Mouse (Mus musculus): ENCODE data around the gene Hmgn2. TPM values are rescaled to one million over a fixed set of nuclear protein-coding genes. Genes with fewer than 3 reads are reported as not detected.
"Not testable (repeated sequence)": the region's sequence is repeated elsewhere in the genome, so short reads cannot be mapped to it uniquely, and the experiment has no call there.

Gene Hmgn2
- polyA plus RNA-seq, 1 experiment from 2014 or later = 2,551 TPM

DNA sequence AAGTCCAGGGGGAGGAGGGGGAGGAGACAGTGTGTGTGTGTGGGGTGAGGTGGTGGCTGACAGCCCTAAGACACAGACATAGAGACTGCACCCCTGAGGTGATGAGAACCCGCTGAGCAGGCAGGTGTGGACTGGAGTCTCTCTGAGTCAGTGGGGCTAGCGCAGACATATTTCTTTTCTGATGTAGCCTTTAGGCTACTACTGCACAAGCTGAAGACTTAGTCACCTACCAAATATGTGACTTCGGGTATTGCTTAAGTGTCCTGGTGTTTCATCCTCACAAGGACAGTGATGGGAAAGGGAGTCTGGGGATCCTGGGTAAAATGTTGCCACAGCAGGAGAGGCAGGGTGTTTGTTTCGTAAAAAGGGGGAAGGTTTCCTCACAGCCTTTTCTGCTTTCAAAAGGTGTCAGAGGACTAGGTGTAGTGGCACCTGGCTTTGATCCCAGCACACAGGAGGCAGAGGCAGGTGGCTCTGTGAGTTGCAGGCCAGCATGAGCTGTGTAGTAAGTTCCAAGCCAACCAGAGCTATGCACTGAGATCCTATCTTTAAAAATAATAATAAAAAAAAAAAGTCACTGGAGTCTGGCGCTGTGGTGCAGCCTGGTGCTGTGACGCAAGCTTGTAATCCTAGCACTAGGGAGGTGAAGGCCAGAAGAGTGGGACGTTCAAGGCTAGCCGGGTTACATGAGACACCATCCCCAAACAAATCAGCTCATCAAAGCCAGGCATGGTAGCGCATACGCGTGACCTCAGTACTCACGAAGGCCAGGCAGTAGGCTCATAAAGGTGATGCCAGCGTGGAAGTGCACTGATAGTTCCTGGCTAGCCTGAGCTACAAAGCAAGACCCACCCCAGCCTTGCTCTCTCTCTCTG lies 27.8 kb downstream of the Hmgn2 start:
- H3K27ac ChIP-seq = no peak overlapping the region
- H3K4me3 ChIP-seq = no peak overlapping the region
- no peaks in the 10 kb centered on the region for H3K4me1 ChIP-seq
- no peaks in the 10 kb centered on the region for H3K9me3 ChIP-seq
- no peak overlapping the region for H3K4me2 ChIP-seq (replicated peaks)
- H3K36me3 ChIP-seq = no peaks in the 10 kb centered on the region
- ATAC-seq (ENCODE audit: low FRiP score, low read depth) = no peak
- H3K27me3 ChIP-seq = no peaks in the 10 kb centered on the region
- WGBS = 73% methylated on average over 13 of the region's 13 CpGs
- no peak overlapping the region for H3K9ac ChIP-seq

DNA sequence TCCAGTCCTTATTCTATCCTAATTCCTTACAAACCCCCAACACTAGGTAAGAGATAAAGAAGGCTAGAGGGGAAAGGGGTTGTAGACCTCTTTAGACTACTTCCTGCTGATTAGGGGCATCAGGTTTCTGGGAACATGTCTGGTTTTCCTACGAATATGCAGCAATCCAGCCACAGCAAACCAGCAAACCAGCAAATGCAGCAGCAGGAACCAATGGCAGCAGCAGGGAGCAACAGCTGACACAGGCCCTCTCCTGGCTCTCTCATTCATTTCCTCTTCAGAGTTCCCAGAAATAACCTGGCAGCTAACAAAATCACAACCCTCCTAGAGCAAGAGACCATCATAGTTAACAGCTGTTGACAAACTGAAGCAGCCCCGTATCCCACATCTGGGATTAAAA lies 30.4 kb downstream of the Hmgn2 start:
- Histone ChIP-seq H3K4me2 (replicated peaks) (no peak overlapping the region), H3K4me1 (no peaks in the 10 kb centered on the region), H3K4me3 (no peak overlapping the region), H3K9me3 (no peaks in the 10 kb centered on the region), H3K9ac (no peak overlapping the region), H3K27me3 (no peaks in the 10 kb centered on the region), H3K36me3 (no peaks in the 10 kb centered on the region), H3K27ac (no peak overlapping the region)
- ATAC-seq (ENCODE audit: low FRiP score, low read depth) = no peak
- WGBS = 27% methylated on average over 2 of the region's 2 CpGs

DNA sequence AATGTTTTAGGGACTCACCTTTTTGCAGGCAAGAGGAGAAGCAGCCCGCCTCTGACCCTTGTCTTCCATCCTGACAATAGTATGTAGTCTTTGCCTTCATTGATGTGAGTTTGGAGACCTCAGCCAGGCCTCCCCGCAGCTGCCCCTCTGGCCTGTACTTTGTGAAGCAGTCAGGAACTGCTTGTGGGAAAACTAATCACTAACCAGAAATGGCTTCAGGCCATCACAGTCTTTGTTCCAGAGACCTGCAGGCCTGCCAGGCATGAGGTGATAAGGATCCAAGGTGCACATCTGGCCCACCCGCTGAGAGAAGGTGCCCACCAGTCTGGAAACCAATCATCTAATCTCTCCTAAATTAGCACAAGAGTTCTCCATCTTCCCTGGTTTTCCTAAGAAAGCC lies 36.7 kb downstream of the Hmgn2 start:
- no peak for ATAC-seq (ENCODE audit: low FRiP score, low read depth)
- H3K4me2 ChIP-seq (replicated peaks) = no peak overlapping the region
- no peak overlapping the region for H3K9ac ChIP-seq
- H3K27me3 ChIP-seq = no peaks in the 10 kb centered on the region
- H3K27ac ChIP-seq = no peak overlapping the region
- H3K9me3 ChIP-seq = no peaks in the 10 kb centered on the region
- H3K36me3 ChIP-seq = no peaks in the 10 kb centered on the region
- no peaks in the 10 kb centered on the region for H3K4me1 ChIP-seq
- H3K4me3 ChIP-seq = no peak overlapping the region
- 79% methylated on average over 3 of the region's 3 CpGs for WGBS

DNA sequence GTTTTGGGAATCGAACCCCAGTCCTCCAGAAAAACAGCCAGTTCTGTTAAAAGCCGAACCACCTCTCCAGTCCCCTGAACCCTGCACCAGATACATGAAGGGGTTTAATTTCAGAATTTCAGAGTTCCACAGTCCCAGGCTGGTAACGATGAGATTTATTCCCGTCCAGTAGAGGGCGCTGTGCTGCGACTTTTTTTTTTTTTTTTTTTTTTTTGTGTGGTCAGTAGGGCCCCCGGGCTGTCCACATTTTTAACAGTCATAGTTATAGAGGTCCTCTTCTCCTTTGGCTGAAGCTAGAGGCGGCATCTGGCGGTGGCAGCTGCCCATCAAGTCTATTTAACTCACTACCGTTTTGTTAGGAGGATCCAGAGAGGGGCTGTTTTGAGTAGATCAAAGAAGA lies 37.1 kb downstream of the Hmgn2 start:
- H3K4me2 ChIP-seq (replicated peaks) = no peak overlapping the region
- no peaks in the 10 kb centered on the region for H3K27me3 ChIP-seq
- no peak for ATAC-seq (ENCODE audit: low FRiP score, low read depth)
- no peaks in the 10 kb centered on the region for H3K4me1 ChIP-seq
- WGBS = 16% methylated on average over 10 of the region's 10 CpGs
- no peak overlapping the region for H3K9ac ChIP-seq
- no peak overlapping the region for H3K4me3 ChIP-seq
- H3K27ac ChIP-seq = no peak overlapping the region
- H3K9me3 ChIP-seq = no peaks in the 10 kb centered on the region
- H3K36me3 ChIP-seq = no peaks in the 10 kb centered on the region

DNA sequence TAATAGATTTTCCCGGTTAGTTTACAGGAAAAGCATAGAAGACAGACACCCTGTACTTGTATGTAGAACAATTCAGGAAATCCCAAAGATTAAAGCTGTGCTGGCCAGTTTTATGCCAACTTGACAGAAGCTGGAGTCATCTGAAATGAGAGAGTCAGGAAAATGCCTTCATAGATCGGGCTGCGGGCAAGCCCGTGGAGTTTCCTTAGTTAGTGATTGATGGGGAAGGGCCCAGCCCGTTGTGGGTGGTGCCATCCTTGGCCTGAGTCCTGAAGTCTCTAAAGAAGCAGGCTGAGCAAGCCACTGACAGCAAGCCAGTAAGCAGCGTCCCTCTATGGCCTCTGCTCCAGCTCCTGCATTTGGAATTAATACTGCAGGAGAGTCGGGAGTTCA lies 39.2 kb downstream of the Hmgn2 start:
- no peak overlapping the region for H3K4me2 ChIP-seq (replicated peaks)
- no peak overlapping the region for H3K4me3 ChIP-seq
- H3K36me3 ChIP-seq = no peaks in the 10 kb centered on the region
- no peaks in the 10 kb centered on the region for H3K9me3 ChIP-seq
- H3K4me1 ChIP-seq = no peaks in the 10 kb centered on the region
- no peak for ATAC-seq (ENCODE audit: low FRiP score, low read depth)
- no peak overlapping the region for H3K27ac ChIP-seq
- H3K27me3 ChIP-seq = no peaks in the 10 kb centered on the region
- no peak overlapping the region for H3K9ac ChIP-seq
- WGBS = 19% methylated on average over 7 of the region's 7 CpGs

DNA sequence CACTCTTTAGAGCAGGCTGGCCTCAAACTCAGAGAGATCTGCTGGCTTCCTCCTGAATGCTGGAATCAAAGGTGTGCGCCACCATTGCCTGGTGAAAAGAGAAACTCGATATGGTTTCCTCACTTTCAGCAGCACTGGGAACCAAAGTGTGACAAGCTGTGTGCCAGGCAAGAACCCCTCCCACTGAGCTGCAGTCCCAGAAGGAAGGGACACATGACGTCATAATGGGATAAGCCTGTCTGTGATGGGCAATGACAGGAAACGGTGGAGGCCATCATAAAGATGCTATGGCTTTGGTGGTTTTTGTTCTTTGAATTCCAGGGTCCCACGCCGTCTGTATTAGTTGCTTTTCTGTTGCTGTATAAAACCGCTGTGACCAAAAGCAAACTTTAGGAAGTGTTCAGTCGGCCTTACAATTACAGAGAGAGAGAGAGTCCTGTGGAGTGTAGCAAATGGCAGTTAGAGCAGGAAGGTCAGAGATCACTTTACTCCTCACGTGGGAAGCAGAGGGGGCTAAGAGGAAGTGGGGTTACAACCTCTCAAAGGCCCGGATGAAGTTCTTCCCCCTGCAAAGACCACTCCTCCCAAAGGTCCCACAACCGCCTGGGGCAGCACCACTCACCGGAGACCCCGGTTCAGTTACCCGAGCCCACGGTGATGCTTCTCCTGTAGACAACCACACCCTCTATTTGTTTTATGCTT lies 39.7 kb downstream of the Hmgn2 start:
- H3K4me1 ChIP-seq = no peaks in the 10 kb centered on the region
- ATAC-seq (ENCODE audit: low FRiP score, low read depth) = no peak
- H3K27me3 ChIP-seq = no peaks in the 10 kb centered on the region
- H3K36me3 ChIP-seq = no peaks in the 10 kb centered on the region
- H3K4me2 ChIP-seq (replicated peaks) = no peak overlapping the region
- H3K9me3 ChIP-seq = no peaks in the 10 kb centered on the region
- H3K9ac ChIP-seq = no peak overlapping the region
- WGBS = 38% methylated on average over 15 of the region's 15 CpGs
- no peak overlapping the region for H3K4me3 ChIP-seq
- H3K27ac ChIP-seq = no peak overlapping the region; the same call in 1 of the 2 replicates

DNA sequence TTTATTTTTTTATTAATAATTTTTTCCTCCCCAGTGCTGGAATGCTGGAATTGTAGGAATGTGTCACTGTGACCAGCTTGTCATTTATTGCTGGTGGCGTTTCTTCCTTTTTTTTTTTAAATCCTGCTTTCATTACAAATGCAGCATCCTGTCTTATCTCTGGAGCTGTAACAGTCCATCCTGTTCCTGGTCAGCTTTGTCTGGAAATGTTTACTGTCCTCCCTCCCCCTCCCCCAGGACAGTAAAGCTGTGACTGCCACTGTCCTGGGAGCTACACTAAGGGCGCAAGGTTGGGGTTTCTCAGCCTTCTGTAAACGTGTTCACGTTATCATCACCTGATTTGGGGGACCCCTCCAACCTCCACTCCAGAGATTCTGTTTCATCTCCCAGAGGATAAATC lies 43.2 kb downstream of the Hmgn2 start:
- Histone ChIP-seq H3K36me3 (no peaks in the 10 kb centered on the region), H3K4me2 (replicated peaks) (no peak overlapping the region), H3K27ac (no peak overlapping the region), H3K9ac (no peak overlapping the region), H3K4me3 (no peak overlapping the region), H3K9me3 (no peaks in the 10 kb centered on the region), H3K27me3 (no peaks in the 10 kb centered on the region), H3K4me1 (no peaks in the 10 kb centered on the region)
- WGBS = 65% methylated on average over 4 of the region's 4 CpGs
- ATAC-seq (ENCODE audit: low FRiP score, low read depth) = no peak

DNA sequence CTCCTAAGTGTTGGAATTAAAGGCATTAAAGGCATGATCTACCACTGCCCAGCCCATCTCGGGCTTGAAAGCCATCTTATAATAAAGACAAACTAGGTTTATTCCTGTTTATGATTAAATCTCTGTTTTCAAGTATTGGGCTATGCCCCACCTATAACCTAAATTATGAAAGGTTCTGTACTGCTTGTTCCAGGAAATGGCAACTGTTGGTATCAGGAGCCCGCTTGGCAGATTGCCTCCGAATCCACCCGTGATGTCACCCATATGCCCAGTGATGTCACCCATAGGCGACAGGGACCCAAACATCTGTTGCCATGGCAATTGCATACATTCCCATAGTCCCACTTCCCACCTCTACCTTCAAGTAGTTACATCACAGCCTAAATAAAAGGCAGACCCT lies 44.7 kb downstream of the Hmgn2 start:
- no peaks in the 10 kb centered on the region for H3K9me3 ChIP-seq
- no peak overlapping the region for H3K9ac ChIP-seq
- H3K27me3 ChIP-seq = no peaks in the 10 kb centered on the region
- no peak for ATAC-seq (ENCODE audit: low FRiP score, low read depth)
- no peak overlapping the region for H3K4me2 ChIP-seq (replicated peaks)
- H3K36me3 ChIP-seq = no peaks in the 10 kb centered on the region
- no peaks in the 10 kb centered on the region for H3K4me1 ChIP-seq
- H3K27ac ChIP-seq = no peak overlapping the region
- no peak overlapping the region for H3K4me3 ChIP-seq
- WGBS = 92% methylated on average over 5 of the region's 5 CpGs

DNA sequence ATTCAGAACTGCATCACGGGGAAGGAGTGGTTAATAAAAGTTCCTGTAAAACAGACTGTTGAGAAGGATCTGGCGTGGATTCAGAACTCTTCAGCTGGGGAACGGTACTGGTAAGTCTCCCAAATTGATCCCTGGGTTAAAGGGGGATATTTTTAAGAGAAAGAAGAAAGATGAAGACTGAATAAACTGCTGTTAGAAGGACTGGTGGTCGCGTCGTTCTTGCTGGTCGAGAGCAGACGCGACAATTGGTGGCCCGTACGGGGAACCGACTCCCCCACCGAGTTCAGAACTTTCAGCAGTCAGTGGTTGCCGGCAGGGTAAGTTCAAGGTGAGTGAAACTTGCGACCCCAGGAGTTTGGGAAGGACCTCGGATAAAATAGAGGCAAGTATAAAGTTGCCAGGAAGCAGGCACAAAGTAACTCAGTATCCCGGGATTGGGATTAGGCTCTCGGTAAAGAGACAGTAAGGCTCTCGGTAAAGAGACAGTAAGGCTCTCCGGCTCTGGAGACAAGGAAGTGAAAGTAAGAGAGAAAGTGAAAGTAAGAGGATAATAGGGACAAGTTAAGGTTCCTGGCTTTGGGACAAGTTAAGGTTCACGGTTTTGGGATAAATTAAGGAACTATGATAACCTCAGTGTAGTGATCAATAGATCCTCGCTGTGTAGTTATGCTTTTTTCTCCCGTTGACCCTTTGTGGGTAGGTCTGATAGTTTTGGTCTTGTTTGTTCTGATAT lies 50.2 kb downstream of the Hmgn2 start:
- not testable (repeated sequence) for H3K27me3 ChIP-seq; ATAC-seq (ENCODE audit: low FRiP score, low read depth); H3K36me3 ChIP-seq; H3K4me2 ChIP-seq (replicated peaks); H3K9ac ChIP-seq; H3K9me3 ChIP-seq; H3K4me3 ChIP-seq; H3K27ac ChIP-seq; H3K4me1 ChIP-seq
- whole genome bisulfite sequencing = 88% methylated on average over 23 of the region's 23 CpGs

Other genes with a start within 250 kb of the Hmgn2 start
- gene Arid1a, start 211.9 kb downstream of the Hmgn2 start, polyA plus RNA-seq (2015; fragmentation: Nextera tagmentation; extraction: Ambion mirVana) = 34.0 and 35.8 TPM in 2 replicates
- 38.4 and 42.2 TPM in 2 replicates for gene Rps6ka1, start 80.9 kb downstream of the Hmgn2 start, polyA plus RNA-seq (2015; fragmentation: Nextera tagmentation; extraction: Ambion mirVana)
- 45.1 and 45.6 TPM in 2 replicates for gene Dhdds, start 32.3 kb upstream of the Hmgn2 start, polyA plus RNA-seq (2015; fragmentation: Nextera tagmentation; extraction: Ambion mirVana)
- gene Lin28a, start 50.2 kb upstream of the Hmgn2 start, polyA plus RNA-seq (2015; fragmentation: Nextera tagmentation; extraction: Ambion mirVana) = 0.14 and 0.38 TPM in 2 replicates
- gene Zfp683, start 85.2 kb upstream of the Hmgn2 start, polyA plus RNA-seq (2015; fragmentation: Nextera tagmentation; extraction: Ambion mirVana) = not detected in 2 replicates
- 4.9 and 5.4 TPM in 2 replicates for gene Crybg2, start 92.2 kb upstream of the Hmgn2 start, polyA plus RNA-seq (2015; fragmentation: Nextera tagmentation; extraction: Ambion mirVana)
- 10.6 and 11.4 TPM in 2 replicates for gene Cd52, start 126.4 kb upstream of the Hmgn2 start, polyA plus RNA-seq (2015; fragmentation: Nextera tagmentation; extraction: Ambion mirVana)
- gene Ubxn11, start 133.9 kb upstream of the Hmgn2 start, polyA plus RNA-seq (2015; fragmentation: Nextera tagmentation; extraction: Ambion mirVana) = 13.6 and 14.3 TPM in 2 replicates
- 420 and 444 TPM in 2 replicates for gene Sh3bgrl3, start 160.1 kb upstream of the Hmgn2 start, polyA plus RNA-seq (2015; fragmentation: Nextera tagmentation; extraction: Ambion mirVana)
- gene Cep85, start 218.5 kb upstream of the Hmgn2 start, polyA plus RNA-seq (2015; fragmentation: Nextera tagmentation; extraction: Ambion mirVana) = 33.3 and 34.9 TPM in 2 replicates
- not detected in 2 replicates for gene Gm7534, start 234.4 kb upstream of the Hmgn2 start, polyA plus RNA-seq (2015; fragmentation: Nextera tagmentation; extraction: Ambion mirVana)

Data from limb, embryonic 13.5 days (tissue).